Mouse (Mus musculus) MEL (cell line): Measurements from ENCODE around the gene Fbxo9. TPM values are rescaled to one million over a fixed set of nuclear protein-coding genes. Genes with fewer than 3 reads are reported as not detected.

Experiments used
- DNase-seq: peaks from one replicate; pipeline ENCODE4 v3.0.0; 2011; ENCODE audit warnings: low read depth, low spot score
- H3K27ac ChIP-seq: 2 replicates; pipeline ENCODE4 v1.5.1; 2012; ENCODE audit warnings: low read depth, mild to moderate bottlenecking, control low read depth, low read length, moderate library complexity; ENCODE audit not compliant: control insufficient read depth
- H3K27me3 ChIP-seq, 2 experiments: fragments of 150-350 bp in 1 of 2; sonication (generic) in 1 of 2; 2 replicates each; pipeline ENCODE4 v1.6.1; 2012; ENCODE audit warnings: low read length in 2 of 2, mild to moderate bottlenecking in 2 of 2, improper control_type of control experiment in 1 of 2, moderate library complexity in 1 of 2; ENCODE audit not compliant: insufficient read depth in 2 of 2, control insufficient read depth in 1 of 2
- H3K36me3 ChIP-seq, 2 experiments: 2 replicates each; pipeline ENCODE4 v1.6.1; 2012 to 2014; ENCODE audit warnings: low read length in 2 of 2, improper control_type of control experiment in 1 of 2, inconsistent platforms in 1 of 2, mild to moderate bottlenecking in 1 of 2; ENCODE audit not compliant: insufficient read depth in 2 of 2, control insufficient read depth in 1 of 2
- H3K4me1 ChIP-seq, 2 experiments: fragments of 150-350 bp in 1 of 2; sonication (generic) in 1 of 2; 2 replicates each; pipeline ENCODE4 v1.6.1; 2012; ENCODE audit warnings: low read length in 2 of 2, improper control_type of control experiment in 1 of 2, mild to moderate bottlenecking in 1 of 2; ENCODE audit not compliant: insufficient read depth in 2 of 2, control insufficient read depth in 1 of 2
- H3K4me3 ChIP-seq, 2 experiments: fragments of 150-350 bp in 1 of 2; sonication (generic) in 1 of 2; 2 replicates each; pipeline ENCODE4 v1.5.1; 2012; ENCODE audit warnings: low read depth in 2 of 2, low read length in 2 of 2, mild to moderate bottlenecking in 2 of 2, moderate library complexity in 2 of 2, control low read depth in 1 of 2, improper control_type of control experiment in 1 of 2; ENCODE audit not compliant: control insufficient read depth in 1 of 2, insufficient read depth in 1 of 2
- H3K79me2 ChIP-seq: 2 replicates; pipeline ENCODE4 v1.6.1; 2012; ENCODE audit warnings: mild to moderate bottlenecking, low read length, moderate library complexity; ENCODE audit not compliant: control insufficient read depth, poor library complexity, insufficient read depth
- H3K9ac ChIP-seq: 2 replicates; pipeline ENCODE4 v1.6.1; 2012; ENCODE audit warnings: low read depth, mild to moderate bottlenecking, control low read depth, low read length, moderate library complexity; ENCODE audit not compliant: control insufficient read depth, poor library complexity, severe bottlenecking
- H3K9me3 ChIP-seq: fragments of 150-350 bp; sonication (generic); replicated peaks from 2 replicates; pipeline ENCODE4 v1.6.1; 2012; ENCODE audit warnings: mild to moderate bottlenecking, low read length, improper control_type of control experiment, moderate library complexity; ENCODE audit not compliant: insufficient read depth
- BHLHE40 ChIP-seq: IDR thresholded peaks from 2 replicates; pipeline ENCODE4 v1.6.1; 2012; ENCODE audit warnings: low read depth, mild to moderate bottlenecking, inconsistent platforms, low read length, improper control_type of control experiment, borderline replicate concordance
- CHD2 ChIP-seq: IDR thresholded peaks from 2 replicates; pipeline ENCODE4 v1.6.1; 2011; ENCODE audit warnings: low read length, improper control_type of control experiment
- CTCF ChIP-seq, 3 experiments: IDR thresholded peaks in 2 of 3; conservative IDR thresholded peaks in 1 of 3; 2 replicates each; pipeline ENCODE4 v1.5.1; 2011 to 2012; ENCODE audit warnings: low read length in 3 of 3, low read depth in 2 of 3, mild to moderate bottlenecking in 2 of 3, improper control_type of control experiment in 1 of 3, inconsistent platforms in 1 of 3, mixed read lengths in 1 of 3, moderate library complexity in 1 of 3; ENCODE audit not compliant: control insufficient read depth in 1 of 3, insufficient read depth in 1 of 3, poor library complexity in 1 of 3, severe bottlenecking in 1 of 3
- GABPA ChIP-seq: IDR thresholded peaks from 2 replicates; pipeline ENCODE4 v1.6.1; 2012; ENCODE audit warnings: low read depth, mild to moderate bottlenecking, inconsistent platforms, low read length, improper control_type of control experiment, moderate library complexity
- GATA1 ChIP-seq: IDR thresholded peaks from 2 replicates; pipeline ENCODE4 v1.6.1; 2011; ENCODE audit warnings: low read depth, low read length, improper control_type of control experiment
- MAFK ChIP-seq: IDR thresholded peaks from 2 replicates; pipeline ENCODE4 v1.6.1; 2011; ENCODE audit warnings: low read depth, mild to moderate bottlenecking, low read length, improper control_type of control experiment, borderline replicate concordance
- MAX ChIP-seq: IDR thresholded peaks from 2 replicates; pipeline ENCODE4 v1.6.1; 2011; ENCODE audit warnings: low read length, improper control_type of control experiment
- MAZ ChIP-seq: IDR thresholded peaks from 2 replicates; pipeline ENCODE4 v1.6.1; 2012; ENCODE audit warnings: low read depth, mild to moderate bottlenecking, inconsistent platforms, low read length, improper control_type of control experiment
- MEF2A ChIP-seq: IDR thresholded peaks from 2 replicates; pipeline ENCODE4 v1.6.1; 2014; ENCODE audit warnings: low read depth, mild to moderate bottlenecking, inconsistent platforms, low read length, improper control_type of control experiment; ENCODE audit not compliant: poor library complexity, insufficient replicate concordance, severe bottlenecking; ENCODE audit errors: extremely low read depth
- MXI1 ChIP-seq: IDR thresholded peaks from 2 replicates; pipeline ENCODE4 v1.6.1; 2011; ENCODE audit warnings: mild to moderate bottlenecking, low read depth, low read length, improper control_type of control experiment
- MYB ChIP-seq: IDR thresholded peaks from 2 replicates; pipeline ENCODE4 v1.6.1; 2011; ENCODE audit warnings: mild to moderate bottlenecking, low read depth, low read length, improper control_type of control experiment
- MYC ChIP-seq: IDR thresholded peaks from 2 replicates; pipeline ENCODE4 v1.6.1; 2011; ENCODE audit warnings: low read depth, mild to moderate bottlenecking, low read length, improper control_type of control experiment, moderate library complexity
- NELFE ChIP-seq: IDR thresholded peaks from 2 replicates; pipeline ENCODE4 v1.6.1; 2011; ENCODE audit warnings: low read depth, low read length, improper control_type of control experiment
- POLR2AphosphoS2 ChIP-seq: IDR thresholded peaks from 2 replicates; pipeline ENCODE4 v1.6.1; 2011; ENCODE audit warnings: low read length, improper control_type of control experiment
- POLR2AphosphoS5 ChIP-seq: IDR thresholded peaks from 2 replicates; pipeline ENCODE4 v1.6.1; 2012; ENCODE audit warnings: low read depth, borderline replicate concordance, mild to moderate bottlenecking, inconsistent platforms, low read length, moderate library complexity, mixed read lengths
- RAD21 ChIP-seq: IDR thresholded peaks from 2 replicates; pipeline ENCODE4 v1.6.1; 2011; ENCODE audit warnings: mild to moderate bottlenecking, low read depth, low read length, improper control_type of control experiment
- SIN3A ChIP-seq: IDR thresholded peaks from 2 replicates; pipeline ENCODE4 v1.6.1; 2012; ENCODE audit warnings: low read length, improper control_type of control experiment, inconsistent platforms
- SMC3 ChIP-seq: IDR thresholded peaks from 2 replicates; pipeline ENCODE4 v1.6.1; 2011; ENCODE audit warnings: low read depth, low read length, improper control_type of control experiment
- UBTF ChIP-seq: IDR thresholded peaks from 2 replicates; pipeline ENCODE4 v1.6.1; 2012; ENCODE audit warnings: low read depth, mild to moderate bottlenecking, inconsistent platforms, low read length, improper control_type of control experiment, moderate library complexity, borderline replicate concordance; ENCODE audit not compliant: insufficient read depth
- ZMIZ1 ChIP-seq: IDR thresholded peaks from 2 replicates; pipeline ENCODE4 v1.6.1; 2012; ENCODE audit warnings: low read depth, mild to moderate bottlenecking, inconsistent platforms, low read length, improper control_type of control experiment, moderate library complexity
- ZNF384 ChIP-seq: IDR thresholded peaks from 2 replicates; pipeline ENCODE4 v1.6.1; 2012; ENCODE audit warnings: low read depth, mild to moderate bottlenecking, inconsistent platforms, low read length, improper control_type of control experiment
- polyA plus RNA-seq, 2 experiments: library from polyadenylated mRNA; stranded (reverse) in 1 of 2; unstranded in 1 of 2; fragments of >175 nt in 1 of 2; fragments of >200 nt in 1 of 2; gene quantifications; 2 replicates each; pipeline versions ENCODE4 v1.2.1 to v1.2.4; 2012; ENCODE audit warnings: low replicate concordance in 2 of 2, low read depth in 1 of 2; ENCODE audit not compliant: insufficient read length in 2 of 2, insufficient read depth in 1 of 2, missing spikeins in 1 of 2
- total RNA-seq: library from RNA; depleted of rRNA; stranded (reverse); fragments of 300-350 nt; gene quantifications from 2 replicates; pipeline ENCODE4 v1.2.3, GENCODE M21; 2012

The Fbxo9 gene
- total and polyA plus RNA-seq, 3 experiments, result 47.0 to 402 (median 56.0) TPM

DNA sequence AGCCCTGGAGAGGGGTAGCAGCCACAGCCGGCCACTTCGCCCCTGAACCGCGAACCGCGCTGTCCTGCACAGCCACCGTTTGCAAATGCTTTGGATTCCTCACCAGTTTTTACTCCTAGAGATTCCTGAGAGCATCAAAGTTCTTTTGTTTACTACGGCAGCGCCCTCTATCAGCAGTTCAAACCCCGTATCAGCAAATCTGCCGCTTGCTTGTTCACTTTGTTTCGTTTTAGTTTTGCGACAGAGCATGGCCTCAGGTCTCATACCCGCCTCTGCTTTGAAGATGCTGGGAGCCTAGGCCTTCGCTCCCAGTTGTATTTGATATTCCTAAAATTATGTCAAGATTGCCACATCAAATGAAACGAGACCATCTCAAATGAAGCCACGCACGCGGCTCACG is 62.1 kb downstream of the Fbxo9 start (continued):
- TF ChIP-seq RAD21 (no peak; the same call in 1 of the 2 replicates), UBTF (no peak)

DNA sequence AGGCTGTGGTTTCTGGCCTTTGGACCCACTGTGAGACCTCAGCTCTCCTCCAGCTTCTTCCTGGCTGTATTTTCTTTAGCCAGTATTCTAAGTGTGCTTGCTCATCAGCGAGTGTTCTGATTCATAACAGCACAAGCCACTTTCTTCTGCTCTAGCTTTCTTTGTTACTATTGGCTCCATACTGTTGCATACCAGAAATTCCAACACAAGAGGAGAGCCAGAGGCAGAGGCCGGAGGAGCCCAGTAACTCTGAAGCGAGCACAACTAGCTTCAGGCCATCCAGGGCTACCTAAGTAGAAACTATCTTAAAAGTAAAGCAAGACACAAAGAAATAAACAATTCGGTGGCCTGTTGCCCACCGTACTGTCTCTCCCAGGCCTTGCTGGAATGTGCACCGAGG is 63.7 kb downstream of the Fbxo9 start:
- peaks cover 0 to 4% of the 10 kb centered on the region in 2 experiments; a peak in 1 of 4 replicates for H3K36me3 ChIP-seq
- no peak overlapping the region for H3K9ac ChIP-seq
- H3K4me3 ChIP-seq, result no peak overlapping the region
- no peaks in the 10 kb centered on the region; the same call in 1 of the 2 replicates for H3K79me2 ChIP-seq
- peaks cover 0 to 3% of the 10 kb centered on the region in 2 experiments; a peak in 1 of 4 replicates for H3K4me1 ChIP-seq
- H3K27me3 ChIP-seq, result 0 out of 4 replicates have a peak, but pooled peaks cover 0 to 1% of the 10 kb centered on the region in 2 experiments
- H3K9me3 ChIP-seq, result no peaks in the 10 kb centered on the region
- TF ChIP-seq POLR2AphosphoS2 (no peak), MAFK (no peak), ZNF384 (no peak), BHLHE40 (no peak), NELFE (no peak), POLR2AphosphoS5 (no peak), GABPA (no peak), ZMIZ1 (no peak), CTCF (IDR thresholded peaks at IDR 0.05 in 2 of 3, conservative IDR thresholded peaks at IDR 0.05 in 1 of 3; ENCODE audit: control insufficient read depth in 1 of 3, insufficient read depth in 1 of 3, low read depth in 2 of 3, low read length in 3 of 3, poor library complexity in 1 of 3, severe bottlenecking in 1 of 3) (no peak), MYC (no peak), MAX (no peak), MYB (no peak), SMC3 (no peak), MEF2A (no peak), GATA1 (no peak), MXI1 (no peak), SIN3A (no peak), CHD2 (no peak), MAZ (no peak)
- DNase-seq, result no peak
- H3K27ac ChIP-seq, result no peak overlapping the region
